Mouse (Mus musculus) heart, embryonic 16.5 days (tissue): ENCODE measurements around the gene Katnb1. TPM values are rescaled to one million over a fixed set of nuclear protein-coding genes. Genes with fewer than 3 reads are reported as not detected.
A peak's percentile ranks its signal among the peaks of the same experiment; 100 is the strongest.

Source experiments
- ATAC-seq: fragments of 200-750 bp; cut with Nextera tagmentation; replicated peaks from 2 replicates; pipeline ENCODE4 v1.8.0; 2017; ENCODE audit warnings: moderate number of reproducible peaks; ENCODE audit not compliant: insufficient read depth, low FRiP score; ENCODE audit errors: extremely low read depth
- H3K27ac ChIP-seq: fragments of 300-500 bp; sonication (generic); 2 replicates; pipeline ENCODE4 v1.5.1; 2014; ENCODE audit warnings: mild to moderate bottlenecking, low read length, control low read depth, moderate library complexity
- H3K27me3 ChIP-seq: fragments of 300-500 bp; sonication (generic); 2 replicates; pipeline ENCODE4 v1.6.1; 2014; ENCODE audit warnings: low read length, mixed read lengths; ENCODE audit not compliant: control insufficient read depth, insufficient read depth
- H3K36me3 ChIP-seq: fragments of 300-500 bp; sonication (generic); 2 replicates; pipeline ENCODE4 v1.6.1; 2014; ENCODE audit not compliant: control insufficient read depth, insufficient read depth
- H3K4me1 ChIP-seq: fragments of 300-500 bp; sonication (generic); 2 replicates; pipeline ENCODE4 v1.6.1; 2014; ENCODE audit warnings: low read length, mixed read lengths; ENCODE audit not compliant: control insufficient read depth, insufficient read depth
- H3K4me2 ChIP-seq: fragments of 300-500 bp; sonication (generic); 2 replicates; pipeline ENCODE4 v1.6.1; 2014; ENCODE audit warnings: low read depth, mild to moderate bottlenecking, control low read depth, low read length
- H3K4me3 ChIP-seq: fragments of 300-500 bp; sonication (generic); 2 replicates; pipeline ENCODE4 v1.5.1; 2014; ENCODE audit warnings: mild to moderate bottlenecking, control low read depth, low read length
- H3K9ac ChIP-seq: fragments of 300-500 bp; sonication (generic); 2 replicates; pipeline ENCODE4 v1.6.1; 2014; ENCODE audit warnings: low read length, control low read depth
- H3K9me3 ChIP-seq: fragments of 300-500 bp; sonication (generic); replicated peaks from 2 replicates; pipeline ENCODE4 v1.6.1; 2016; ENCODE audit warnings: low read length; ENCODE audit not compliant: control insufficient read depth
- WGBS: fragments of 180-500 bp; shearing (Covaris S2); extraction: QIAGEN DNeasy Blood & Tissue Kit; methylation state at CpG from one replicate; pipeline ENCODE4 v1.1.7; 2014; 5-methylcytosine and 5-hydroxymethylcytosine counted together
- polyA plus RNA-seq: library from polyadenylated mRNA; unstranded; fragments of >200 nt; fragmentation: Nextera tagmentation; extraction: Ambion mirVana; gene quantifications from 2 replicates; pipeline ENCODE4 v1.2.1, GENCODE M21; 2015

Gene Katnb1
- polyA plus RNA-seq, 1 experiment from 2014 or later = 19.1 TPM

- Histone ChIP-seq H3K9me3 (no peaks in the 10 kb centered on the region), H3K27me3 (no peaks in the 10 kb centered on the region), H3K9ac (no peak overlapping the region), H3K27ac (no peak overlapping the region), H3K36me3 (peaks cover 16% of the 10 kb centered on the region), H3K4me2 (no peak overlapping the region), H3K4me1 (peaks cover 11% of the 10 kb centered on the region), H3K4me3 (no peak overlapping the region)
- WGBS = 86% methylated on average over 2 of the region's 2 CpGs
- no peak for ATAC-seq
These were observed 53.2 kb downstream of the Katnb1 start for GRCm38 (mm10) chr8:95134186-95134585.

DNA sequence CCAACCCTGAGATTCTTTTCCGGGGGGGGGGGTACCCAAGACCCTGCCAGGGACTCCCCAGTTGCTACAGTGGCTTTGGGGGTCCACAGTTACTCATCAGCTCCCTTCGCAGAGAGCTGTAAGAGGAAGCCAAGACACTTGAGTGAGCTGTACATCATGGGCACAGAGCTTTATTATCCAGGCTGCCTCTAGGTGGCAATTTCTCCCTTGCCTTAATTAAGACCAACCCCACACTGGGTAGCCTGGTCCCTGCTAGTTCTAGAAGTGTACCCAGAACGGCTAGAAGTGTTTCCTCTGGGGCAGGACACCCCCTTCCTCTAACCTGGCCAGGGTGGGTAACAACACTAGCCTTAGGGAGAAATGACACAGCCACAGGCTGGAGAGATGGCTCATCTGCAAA is 54.3 kb downstream of the Katnb1 start:
- H3K9ac ChIP-seq = no peak overlapping the region
- WGBS = 50% methylated on average over 3 of the region's 3 CpGs
- H3K4me2 ChIP-seq = no peak overlapping the region
- no peak for ATAC-seq
- H3K4me1 ChIP-seq = peaks cover 17% of the 10 kb centered on the region
- peaks cover 16% of the 10 kb centered on the region for H3K36me3 ChIP-seq
- no peak overlapping the region for H3K4me3 ChIP-seq
- no peak overlapping the region for H3K27ac ChIP-seq
- H3K9me3 ChIP-seq = no peaks in the 10 kb centered on the region
- no peaks in the 10 kb centered on the region for H3K27me3 ChIP-seq

GRCm38 (mm10) chr8:95136218-95136617 is 55.2 kb downstream of the Katnb1 start:
- H3K4me1 ChIP-seq = peaks cover 26% of the 10 kb centered on the region
- H3K36me3 ChIP-seq = peaks cover 16% of the 10 kb centered on the region
- no peak overlapping the region for H3K4me3 ChIP-seq
- no peak for ATAC-seq
- H3K27me3 ChIP-seq = no peaks in the 10 kb centered on the region
- H3K4me2 ChIP-seq = no peak overlapping the region
- no peak overlapping the region for H3K27ac ChIP-seq
- WGBS = 82% methylated on average over 3 of the region's 3 CpGs
- no peaks in the 10 kb centered on the region for H3K9me3 ChIP-seq
- no peak overlapping the region for H3K9ac ChIP-seq

DNA sequence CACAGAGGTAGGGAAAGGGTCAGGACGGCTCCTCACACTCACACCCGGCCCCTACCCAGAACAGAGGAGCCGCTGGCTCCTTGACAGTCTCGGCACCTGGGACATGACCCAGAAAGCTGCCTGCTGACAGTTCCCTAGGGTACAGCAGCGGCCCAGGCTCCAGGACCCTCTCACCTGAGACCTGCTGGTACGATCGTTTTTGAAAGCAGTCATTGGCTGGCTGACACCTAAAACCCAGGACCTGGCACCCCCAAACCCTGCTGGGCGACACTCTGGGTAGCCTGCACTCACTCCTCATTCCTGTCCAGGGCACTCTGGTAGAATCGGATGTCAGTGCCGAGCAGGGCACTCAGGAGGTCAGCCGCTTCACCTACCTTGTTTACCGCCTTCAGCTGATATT is 56.2 kb downstream of the Katnb1 start:
- Histone ChIP-seq H3K4me3 (peak overlapping the region; percentile 34), H3K4me1 (peaks cover 30% of the 10 kb centered on the region), H3K9ac (0 out of 2 replicates have a peak overlapping the region, but pooled peaks have one; percentile 27), H3K36me3 (peaks cover 16% of the 10 kb centered on the region), H3K9me3 (no peaks in the 10 kb centered on the region), H3K27ac (no peak overlapping the region), H3K4me2 (peak overlapping the region; percentile 63), H3K27me3 (no peaks in the 10 kb centered on the region)
- no peak for ATAC-seq
- 44% methylated on average over 12 of the region's 12 CpGs for WGBS

- 9% methylated on average over 28 of the region's 28 CpGs for WGBS
- peaks cover 15% of the 10 kb centered on the region for H3K36me3 ChIP-seq
- ATAC-seq = no peak
These were observed 56.7 kb downstream of the Katnb1 start for GRCm38 (mm10) chr8:95137641-95138098.

GRCm38 (mm10) chr8:95138341-95139050 is 57.5 kb downstream of the Katnb1 start:
- no peak overlapping the region; the same call in 1 of the 2 replicates for H3K9ac ChIP-seq
- no peak for ATAC-seq
- no peaks in the 10 kb centered on the region for H3K9me3 ChIP-seq
- peaks cover 6% of the 10 kb centered on the region for H3K36me3 ChIP-seq
- no peaks in the 10 kb centered on the region for H3K27me3 ChIP-seq
- H3K4me3 ChIP-seq = no peak overlapping the region
- peaks cover 40% of the 10 kb centered on the region for H3K4me1 ChIP-seq
- no peak overlapping the region for H3K27ac ChIP-seq
- 36% methylated on average over 6 of the region's 6 CpGs for WGBS
- H3K4me2 ChIP-seq = peak overlapping the region; percentile 63

More at GRCm38 (mm10) chr8:95137641-95138098, 56.7 kb downstream of the Katnb1 start:
- Histone ChIP-seq H3K4me1 (peaks cover 32% of the 10 kb centered on the region), H3K9me3 (no peaks in the 10 kb centered on the region), H3K27me3 (no peaks in the 10 kb centered on the region), H3K4me2 (peak overlapping the region; percentile 63), H3K4me3 (peak overlapping the region; percentile 34), H3K9ac (peak overlapping the region; percentile 27), H3K27ac (no peak overlapping the region)

DNA sequence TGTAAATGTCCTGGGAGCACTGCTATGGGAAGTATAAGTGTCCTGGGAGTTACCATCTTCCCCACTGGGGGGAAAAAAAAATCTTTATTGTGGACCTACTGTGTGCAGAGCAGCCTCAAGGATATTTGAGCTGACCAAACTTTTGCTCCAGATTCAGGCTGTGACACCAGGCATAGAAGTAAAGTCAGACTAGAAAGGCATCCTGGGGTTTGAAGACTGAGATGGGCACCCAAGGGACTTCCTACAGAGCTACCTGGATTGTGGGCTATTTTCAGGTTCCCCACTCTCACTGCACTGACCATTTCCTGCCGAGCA is 58.0 kb downstream of the Katnb1 start:
- Histone ChIP-seq H3K27ac (no peak overlapping the region), H3K9ac (no peak overlapping the region), H3K4me2 (no peak overlapping the region), H3K36me3 (peaks cover 6% of the 10 kb centered on the region; the same call in 1 of the 2 replicates), H3K4me1 (peaks cover 40% of the 10 kb centered on the region), H3K27me3 (no peaks in the 10 kb centered on the region), H3K4me3 (no peak overlapping the region), H3K9me3 (no peaks in the 10 kb centered on the region)
- 58% methylated on average over 1 of the region's 1 CpGs for WGBS
- no peak for ATAC-seq

DNA sequence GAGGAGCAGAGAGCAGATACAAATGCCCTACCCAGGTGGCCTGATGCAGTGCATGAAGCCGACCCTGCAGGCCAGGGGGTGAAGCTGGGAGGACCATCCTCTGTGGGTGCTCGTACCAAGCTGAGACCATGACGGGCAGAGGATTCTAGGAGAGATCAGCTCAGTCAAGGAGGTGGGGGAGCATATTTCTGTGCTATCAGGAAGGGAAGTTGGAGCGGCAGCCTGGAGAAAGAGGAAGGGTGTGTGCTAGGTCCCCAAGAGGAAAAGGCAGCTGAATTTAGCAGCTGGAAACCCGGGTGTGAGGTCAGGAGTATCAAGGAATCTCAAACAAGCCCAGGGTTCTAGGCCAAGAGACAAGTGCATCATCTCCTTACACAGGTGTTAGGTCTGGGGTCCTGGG is 59.6 kb downstream of the Katnb1 start:
- Histone ChIP-seq H3K4me2 (peak overlapping the region; percentile 70), H3K4me1 (peaks cover 45% of the 10 kb centered on the region), H3K36me3 (no peaks in the 10 kb centered on the region), H3K27me3 (no peaks in the 10 kb centered on the region), H3K9me3 (no peaks in the 10 kb centered on the region), H3K4me3 (peak overlapping the region; percentile 5; the same call in 1 of the 2 replicates), H3K27ac (peak overlapping the region; percentile 30), H3K9ac (no peak overlapping the region)
- ATAC-seq = no peak
- WGBS = 56% methylated on average over 5 of the region's 5 CpGs

- no peaks in the 10 kb centered on the region for H3K27me3 ChIP-seq
- peaks cover 47% of the 10 kb centered on the region for H3K4me1 ChIP-seq
- H3K4me2 ChIP-seq = peak overlapping the region; percentile 70
- WGBS = 88% methylated on average over 1 of the region's 1 CpGs
- H3K9ac ChIP-seq = no peak overlapping the region; the same call in 1 of the 2 replicates
- no peaks in the 10 kb centered on the region for H3K9me3 ChIP-seq
- no peaks in the 10 kb centered on the region for H3K36me3 ChIP-seq
- 0 out of 2 replicates have a peak, but pooled peaks have one; percentile 1 for ATAC-seq
- peak overlapping the region; percentile 63 for H3K4me3 ChIP-seq
- H3K27ac ChIP-seq = peak overlapping the region; percentile 72
These were observed 60.0 kb downstream of the Katnb1 start for GRCm38 (mm10) chr8:95141026-95141425.
